Mouse (Mus musculus) adipose tissue, adult 10 weeks (tissue): Measurements from ENCODE around the gene Nop56. TPM values are rescaled to one million over a fixed set of nuclear protein-coding genes. Genes with fewer than 3 reads are reported as not detected.

Experiments
- polyA plus RNA-seq: library from polyadenylated mRNA; stranded (reverse); fragments of 350-450 nt; fragmentation: Illumina TruSeq; extraction: RNeasy Lipid Tissue Mini Kit (QIAGEN cat#74804); gene quantifications from one replicate; pipeline ENCODE4 v1.2.3, GENCODE M21; 2014; ENCODE audit warnings: low read depth, low replicate concordance

Gene Nop56
- 64.9 TPM for polyA plus RNA-seq

DNA sequence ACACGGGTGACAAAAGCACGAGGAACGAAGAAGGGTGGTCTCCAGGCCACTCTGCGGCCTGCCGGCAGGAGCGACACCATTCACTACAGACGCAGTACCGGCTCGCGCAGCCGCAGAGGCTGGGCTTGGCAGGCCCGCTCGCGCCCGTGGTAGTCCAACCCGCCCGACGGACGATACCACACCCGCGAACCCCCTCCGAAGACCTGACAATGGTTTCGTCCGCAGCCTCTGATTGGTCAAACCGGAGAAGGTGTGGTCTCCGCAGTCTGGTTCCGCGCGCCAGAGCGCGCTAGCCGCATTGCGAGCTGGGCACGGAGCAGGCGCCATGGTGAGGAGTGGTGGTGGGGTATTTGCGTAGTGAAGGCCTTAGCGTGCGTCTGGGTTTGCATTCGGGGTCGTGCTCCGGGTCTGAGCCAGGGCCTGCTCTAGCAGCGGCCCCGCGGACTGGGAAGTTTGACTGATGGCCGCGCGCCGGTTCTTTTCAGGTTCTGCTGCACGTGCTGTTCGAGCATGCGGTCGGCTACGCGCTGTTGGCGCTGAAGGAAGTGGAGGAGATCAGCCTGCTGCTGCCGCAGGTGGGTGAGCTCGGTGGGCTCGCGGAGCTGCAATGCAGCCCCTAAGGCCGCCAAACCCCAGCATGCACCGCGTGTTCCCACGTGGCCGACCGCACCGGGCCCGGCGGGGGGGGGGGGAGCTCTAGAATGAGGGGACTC, at the start of gene Nop56:
Gene Nop56, plus strand, starts transcription at position 282 of the 713 bp plus-strand sequence.

DNA sequence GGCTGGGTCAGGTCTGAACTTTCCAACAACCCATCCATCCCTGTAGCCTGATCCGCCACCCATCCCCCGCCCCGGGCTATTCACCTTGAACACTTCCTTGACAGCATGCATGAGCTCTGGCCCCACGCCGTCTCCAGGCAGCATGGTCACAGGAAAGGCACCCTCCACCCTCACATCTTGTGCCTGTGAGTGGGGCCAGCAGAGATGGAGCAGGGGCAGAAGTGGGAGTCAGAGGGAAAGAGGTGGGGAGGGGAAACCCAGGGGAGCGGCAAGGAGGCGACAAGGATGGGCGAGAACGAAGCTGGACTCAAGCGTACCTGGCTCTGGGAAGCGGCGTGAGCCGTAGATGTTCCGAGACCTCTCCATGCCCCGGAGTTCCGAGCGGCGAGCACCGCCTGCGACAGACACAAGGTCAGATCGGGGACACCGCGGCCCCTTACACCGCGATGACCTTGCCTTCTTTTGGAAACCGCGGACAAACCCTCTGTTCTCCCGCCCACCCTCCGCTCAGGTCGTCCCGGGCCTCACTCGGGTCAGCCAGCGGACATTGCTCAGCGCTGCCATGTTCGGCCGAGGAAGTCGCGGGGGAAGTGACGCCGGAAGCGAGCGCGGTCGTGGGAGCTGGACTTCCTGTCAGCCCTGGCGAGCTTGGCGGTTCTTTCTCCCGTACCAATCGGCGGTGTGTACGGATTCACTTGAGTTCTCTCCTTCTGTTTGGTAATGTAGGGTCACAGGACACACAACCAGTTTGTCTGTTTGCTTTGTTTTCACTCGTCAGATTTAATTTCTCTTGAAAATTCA, 9.8 kb downstream of the Nop56 start, which contains the start of gene Idh3b:
Gene Idh3b, minus strand, starts transcription at position 694 of the 801 bp plus-strand sequence.

GRCm38 (mm10) chr2:130294936-130295277, 20.7 kb downstream of the Nop56 start, which contains the start of gene Ebf4:
Ebf4 (plus strand) TSS chr2:130295169.

Other genes with a start within 250 kb of the Nop56 start
- gene Tgm6, start 162.0 kb upstream of the Nop56 start, polyA plus RNA-seq: not detected
- 137 TPM for gene Snrpb, start 95.0 kb upstream of the Nop56 start, polyA plus RNA-seq
- not detected for gene Tmc2, start 79.2 kb upstream of the Nop56 start, polyA plus RNA-seq
- gene Idh3b, start 10.1 kb downstream of the Nop56 start, polyA plus RNA-seq: 137 TPM
- 2.3 TPM for gene Ebf4, start 20.7 kb downstream of the Nop56 start, polyA plus RNA-seq
- 46.6 TPM for gene Cpxm1, start 123.1 kb downstream of the Nop56 start, polyA plus RNA-seq
- gene Gm28372, start 130.8 kb downstream of the Nop56 start, polyA plus RNA-seq: not detected
- gene 1700020A23Rik, start 130.8 kb downstream of the Nop56 start, polyA plus RNA-seq: 2.7 TPM
- 3.5 TPM for gene Tmem239, start 132.0 kb downstream of the Nop56 start, polyA plus RNA-seq
- gene Vps16, start 149.9 kb downstream of the Nop56 start, polyA plus RNA-seq: 44.2 TPM
- gene Pced1a, start 150.3 kb downstream of the Nop56 start, polyA plus RNA-seq: 15.7 TPM
- gene Ptpra, start 175.8 kb downstream of the Nop56 start, polyA plus RNA-seq: 78.3 TPM